Mouse (Mus musculus) forebrain, embryonic 15.5 days (tissue): ENCODE measurements around the gene Etv3. TPM values are rescaled to one million over a fixed set of nuclear protein-coding genes. Genes with fewer than 3 reads are reported as not detected.

ENCODE experiments used
- ATAC-seq: fragments of 200-750 bp; cut with Nextera tagmentation; replicated peaks from 2 replicates; pipeline ENCODE4 v1.8.0; 2017; ENCODE audit warnings: mild to moderate bottlenecking, moderate TSS enrichment, moderate library complexity
- H3K27ac ChIP-seq: fragments of 300-500 bp; sonication (generic); replicated peaks from 2 replicates; pipeline ENCODE4 v1.5.1; 2015; ENCODE audit warnings: mild to moderate bottlenecking, inconsistent platforms
- H3K27me3 ChIP-seq: fragments of 300-500 bp; sonication (generic); 2 replicates; pipeline ENCODE4 v1.6.1; 2015; ENCODE audit warnings: inconsistent platforms
- H3K36me3 ChIP-seq: fragments of 300-500 bp; sonication (generic); 2 replicates; pipeline ENCODE4 v1.6.1; 2015; ENCODE audit warnings: mild to moderate bottlenecking, inconsistent platforms
- H3K4me1 ChIP-seq: fragments of 300-500 bp; sonication (generic); 2 replicates; pipeline ENCODE4 v1.6.1; 2015; ENCODE audit warnings: inconsistent platforms
- H3K4me2 ChIP-seq: fragments of 300-500 bp; sonication (generic); replicated peaks from 2 replicates; pipeline ENCODE4 v1.6.1; 2015; ENCODE audit warnings: mild to moderate bottlenecking, inconsistent platforms
- H3K4me3 ChIP-seq: fragments of 300-500 bp; sonication (generic); 2 replicates; pipeline ENCODE4 v1.5.1; 2015; ENCODE audit warnings: mild to moderate bottlenecking, inconsistent platforms
- H3K9ac ChIP-seq: fragments of 300-500 bp; sonication (generic); replicated peaks from 2 replicates; pipeline ENCODE4 v1.6.1; 2015; ENCODE audit warnings: mild to moderate bottlenecking, inconsistent platforms
- H3K9me3 ChIP-seq: fragments of 300-500 bp; sonication (generic); 2 replicates; pipeline ENCODE4 v1.6.1; 2016; ENCODE audit warnings: inconsistent platforms
- WGBS: fragments of 180-500 bp; shearing (Covaris S2); methylation state at CpG from one replicate; pipeline ENCODE4 v1.1.7; 2015; ENCODE audit warnings: mixed read lengths; 5-methylcytosine and 5-hydroxymethylcytosine counted together
- polyA plus RNA-seq: library from polyadenylated mRNA; unstranded; fragments of >200 nt; fragmentation: Nextera tagmentation; extraction: Ambion mirVana; gene quantifications from 2 replicates; pipeline ENCODE4 v1.2.1, GENCODE M21; 2015

Etv3 gene
- polyA plus RNA-seq, 1 experiment from 2014 or later, result 11.0 TPM

GRCm38 (mm10) chr3:87525837-87526570 lies 797 bp downstream of the Etv3 start:
- Histone ChIP-seq H3K9ac (peak overlapping the region; percentile 95), H3K4me3 (peak overlapping the region; percentile 80), H3K9me3 (no peaks in the 10 kb centered on the region), H3K4me1 (peaks cover 16% of the 10 kb centered on the region), H3K27ac (peak overlapping the region; percentile 81), H3K27me3 (no peaks in the 10 kb centered on the region), H3K4me2 (peak overlapping the region; percentile 71), H3K36me3 (peaks cover 30% of the 10 kb centered on the region)
- peak; percentile 62 for ATAC-seq
- 7% methylated on average over 27 of the region's 27 CpGs for WGBS

GRCm38 (mm10) chr3:87527139-87527538 lies 1.9 kb downstream of the Etv3 start:
- no peak overlapping the region for H3K27ac ChIP-seq
- H3K4me3 ChIP-seq, result no peak overlapping the region
- no peaks in the 10 kb centered on the region for H3K9me3 ChIP-seq
- H3K27me3 ChIP-seq, result no peaks in the 10 kb centered on the region
- no peak overlapping the region for H3K4me2 ChIP-seq
- 91% methylated on average over 12 of the region's 12 CpGs for WGBS
- peaks cover 16% of the 10 kb centered on the region for H3K4me1 ChIP-seq
- peaks cover 37% of the 10 kb centered on the region for H3K36me3 ChIP-seq
- no peak overlapping the region for H3K9ac ChIP-seq
- no peak for ATAC-seq

GRCm38 (mm10) chr3:87528021-87528420 lies 2.8 kb downstream of the Etv3 start:
- WGBS, result 94% methylated on average over 8 of the region's 8 CpGs
- ATAC-seq, result no peak
- Histone ChIP-seq H3K4me3 (no peak overlapping the region), H3K27me3 (no peaks in the 10 kb centered on the region), H3K27ac (no peak overlapping the region), H3K4me2 (no peak overlapping the region), H3K4me1 (peaks cover 16% of the 10 kb centered on the region), H3K9me3 (no peaks in the 10 kb centered on the region), H3K36me3 (peaks cover 46% of the 10 kb centered on the region), H3K9ac (no peak overlapping the region)

GRCm38 (mm10) chr3:87528841-87529240 lies 3.6 kb downstream of the Etv3 start:
- no peak for ATAC-seq
- H3K4me1 ChIP-seq, result peaks cover 16% of the 10 kb centered on the region
- H3K9me3 ChIP-seq, result no peaks in the 10 kb centered on the region
- no peaks in the 10 kb centered on the region for H3K27me3 ChIP-seq
- no peak overlapping the region for H3K27ac ChIP-seq
- WGBS, result 90% methylated on average over 8 of the region's 8 CpGs
- H3K4me3 ChIP-seq, result no peak overlapping the region
- H3K36me3 ChIP-seq, result peaks cover 54% of the 10 kb centered on the region
- no peak overlapping the region for H3K9ac ChIP-seq
- no peak overlapping the region for H3K4me2 ChIP-seq

- Histone ChIP-seq H3K4me2 (no peak overlapping the region), H3K9ac (no peak overlapping the region), H3K4me1 (peaks cover 16% of the 10 kb centered on the region), H3K27ac (no peak overlapping the region), H3K9me3 (no peaks in the 10 kb centered on the region), H3K36me3 (peaks cover 61% of the 10 kb centered on the region), H3K4me3 (no peak overlapping the region), H3K27me3 (no peaks in the 10 kb centered on the region)
- no peak for ATAC-seq
- 95% methylated on average over 11 of the region's 11 CpGs for WGBS
Observed at GRCm38 (mm10) chr3:87529568-87529967, 4.4 kb downstream of the Etv3 start.

GRCm38 (mm10) chr3:87530234-87530633 lies 5.0 kb downstream of the Etv3 start:
- Histone ChIP-seq H3K4me1 (peaks cover 13% of the 10 kb centered on the region), H3K36me3 (peaks cover 67% of the 10 kb centered on the region), H3K4me3 (no peak overlapping the region), H3K27ac (no peak overlapping the region), H3K9me3 (no peaks in the 10 kb centered on the region), H3K4me2 (no peak overlapping the region), H3K9ac (no peak overlapping the region), H3K27me3 (no peaks in the 10 kb centered on the region)
- 93% methylated on average over 3 of the region's 3 CpGs for WGBS
- ATAC-seq, result no peak

GRCm38 (mm10) chr3:87533667-87534378 lies 8.6 kb downstream of the Etv3 start:
- Histone ChIP-seq H3K36me3 (peaks cover 88% of the 10 kb centered on the region), H3K27me3 (no peaks in the 10 kb centered on the region), H3K4me1 (no peaks in the 10 kb centered on the region), H3K9ac (no peak overlapping the region), H3K27ac (no peak overlapping the region), H3K4me3 (no peak overlapping the region), H3K4me2 (no peak overlapping the region), H3K9me3 (no peaks in the 10 kb centered on the region)
- no peak for ATAC-seq
- whole genome bisulfite sequencing, result 91% methylated on average over 7 of the region's 7 CpGs

GRCm38 (mm10) chr3:87538034-87538433 lies 12.8 kb downstream of the Etv3 start:
- H3K4me1 ChIP-seq, result no peaks in the 10 kb centered on the region
- H3K36me3 ChIP-seq, result peaks cover 50% of the 10 kb centered on the region
- no peaks in the 10 kb centered on the region for H3K9me3 ChIP-seq
- no peak overlapping the region for H3K27ac ChIP-seq
- no peaks in the 10 kb centered on the region for H3K27me3 ChIP-seq
- WGBS, result 91% methylated on average over 10 of the region's 10 CpGs
- no peak overlapping the region for H3K4me2 ChIP-seq
- H3K9ac ChIP-seq, result no peak overlapping the region
- no peak overlapping the region for H3K4me3 ChIP-seq
- ATAC-seq, result no peak

- no peak overlapping the region for H3K27ac ChIP-seq
- no peak overlapping the region for H3K4me2 ChIP-seq
- H3K4me3 ChIP-seq, result no peak overlapping the region
- H3K36me3 ChIP-seq, result peaks cover 31% of the 10 kb centered on the region
- no peaks in the 10 kb centered on the region for H3K9me3 ChIP-seq
- no peaks in the 10 kb centered on the region for H3K4me1 ChIP-seq
- ATAC-seq, result no peak
- WGBS, result 67% methylated on average over 11 of the region's 11 CpGs
- H3K27me3 ChIP-seq, result no peaks in the 10 kb centered on the region
- H3K9ac ChIP-seq, result no peak overlapping the region
Observed at GRCm38 (mm10) chr3:87540028-87540675, 14.9 kb downstream of the Etv3 start.

GRCm38 (mm10) chr3:87540714-87541113 lies 15.5 kb downstream of the Etv3 start:
- no peaks in the 10 kb centered on the region for H3K27me3 ChIP-seq
- ATAC-seq, result no peak
- 27% methylated on average over 8 of the region's 8 CpGs for WGBS
- H3K4me2 ChIP-seq, result no peak overlapping the region
- H3K9me3 ChIP-seq, result no peaks in the 10 kb centered on the region
- peaks cover 25% of the 10 kb centered on the region for H3K36me3 ChIP-seq
- H3K9ac ChIP-seq, result no peak overlapping the region
- no peak overlapping the region for H3K4me3 ChIP-seq
- no peaks in the 10 kb centered on the region for H3K4me1 ChIP-seq
- H3K27ac ChIP-seq, result no peak overlapping the region

- no peak overlapping the region for H3K9ac ChIP-seq
- 28% methylated on average over 7 of the region's 7 CpGs for WGBS
- ATAC-seq, result no peak
- H3K9me3 ChIP-seq, result no peaks in the 10 kb centered on the region
- H3K27me3 ChIP-seq, result no peaks in the 10 kb centered on the region
- peaks cover 6% of the 10 kb centered on the region for H3K36me3 ChIP-seq
- H3K4me1 ChIP-seq, result no peaks in the 10 kb centered on the region
- no peak overlapping the region for H3K4me3 ChIP-seq
- no peak overlapping the region for H3K4me2 ChIP-seq
- H3K27ac ChIP-seq, result no peak overlapping the region
Observed at GRCm38 (mm10) chr3:87542481-87543215, 17.4 kb downstream of the Etv3 start.

GRCm38 (mm10) chr3:87545554-87545953 lies 20.3 kb downstream of the Etv3 start:
- 62% methylated on average over 3 of the region's 3 CpGs for WGBS

More at GRCm38 (mm10) chr3:87545554-87545953, 20.3 kb downstream of the Etv3 start:
- no peak for ATAC-seq
- Histone ChIP-seq H3K9me3 (no peaks in the 10 kb centered on the region), H3K4me2 (no peak overlapping the region), H3K9ac (no peak overlapping the region), H3K4me3 (no peak overlapping the region), H3K4me1 (no peaks in the 10 kb centered on the region), H3K27ac (no peak overlapping the region), H3K36me3 (no peaks in the 10 kb centered on the region), H3K27me3 (no peaks in the 10 kb centered on the region)
